Mouse (Mus musculus) splenic B cell, adult 2 months (primary cell): ENCODE measurements around the gene Arpp21.

Experiments
- DNase-seq: peaks from one replicate; pipeline ENCODE4 v3.0.0-alpha.2; 2011; ENCODE audit warnings: low read depth, low spot score
- H3K27me3 ChIP-seq: 2 replicates; pipeline ENCODE4 v1.6.1; 2012; ENCODE audit warnings: mild to moderate bottlenecking, low read length, moderate library complexity, mixed read lengths; ENCODE audit not compliant: control insufficient read depth, poor library complexity, insufficient read depth, severe bottlenecking
- H3K36me3 ChIP-seq: 2 replicates; pipeline ENCODE4 v1.6.1; 2012; ENCODE audit warnings: mild to moderate bottlenecking, low read length, moderate library complexity, mixed read lengths; ENCODE audit not compliant: control insufficient read depth, poor library complexity, insufficient read depth, severe bottlenecking

Arpp21 gene

DNA sequence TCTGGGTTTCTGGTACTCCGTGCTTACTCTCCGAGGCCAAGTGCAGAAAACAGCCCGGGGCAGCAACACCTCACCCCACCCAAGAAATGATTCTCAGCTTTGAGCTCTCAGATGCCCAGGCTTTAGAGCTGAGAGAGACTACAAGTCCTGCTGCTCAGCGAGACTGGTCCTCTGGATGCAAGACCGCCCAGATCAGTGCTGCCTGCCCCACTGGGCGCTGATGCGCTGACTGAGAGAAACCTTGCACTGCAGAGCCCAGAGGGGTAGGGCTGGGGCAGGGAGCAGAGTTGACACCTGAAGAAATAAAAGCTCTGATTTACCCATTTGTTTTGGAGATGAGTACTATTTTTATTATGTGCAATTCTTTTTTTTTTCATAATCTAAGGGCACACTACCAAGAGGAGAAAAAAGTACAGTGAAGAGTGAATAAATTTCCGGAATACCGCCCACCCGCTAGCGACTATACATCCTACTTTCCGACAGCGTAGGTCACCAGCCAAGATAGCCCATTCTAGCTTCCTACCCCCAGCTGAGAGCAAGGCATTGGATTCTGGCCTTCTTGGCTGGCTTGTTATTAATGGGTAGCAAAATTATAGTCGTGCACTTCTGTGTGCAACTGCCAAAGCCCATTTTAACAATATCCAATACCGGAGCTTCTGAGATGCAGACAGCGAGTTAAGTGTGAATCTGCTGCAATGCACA lies at the start of gene Arpp21:
TSS of gene Arpp21 (minus strand) at position 243 of the 702 bp plus-strand sequence.
- Histone ChIP-seq H3K36me3 (no peaks in the 10 kb centered on the region), H3K27me3 (no peaks in the 10 kb centered on the region)
- DNase-seq = no peak

DNA sequence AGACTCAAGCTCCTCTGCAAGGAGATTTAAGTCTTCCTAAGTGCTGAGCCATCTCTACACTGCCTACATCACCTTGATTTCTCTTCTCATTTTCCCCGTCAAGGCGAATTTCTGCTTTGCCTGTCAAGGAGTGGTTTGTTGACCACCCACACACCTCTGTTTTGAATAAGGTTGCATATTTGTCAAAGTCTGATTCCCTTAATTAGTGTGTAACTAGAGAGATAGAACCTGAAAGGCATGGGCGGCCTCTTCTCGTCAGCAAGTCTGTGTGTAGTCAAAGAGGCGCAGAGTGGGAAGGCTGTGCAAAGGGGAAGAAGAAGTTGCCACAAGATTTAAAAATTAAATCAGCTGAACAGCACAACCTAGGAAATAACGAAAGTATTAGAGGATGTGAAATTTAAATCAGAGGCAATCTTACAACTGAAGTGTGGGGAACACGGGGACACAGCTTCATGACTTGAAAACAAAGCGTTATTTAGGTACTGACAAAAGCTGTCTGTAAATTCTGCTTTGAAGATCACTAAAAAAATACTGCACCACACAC lies 36.8 kb upstream of the Arpp21 start:
- Histone ChIP-seq H3K27me3 (no peaks in the 10 kb centered on the region), H3K36me3 (no peaks in the 10 kb centered on the region)
- peak; percentile 5 for DNase-seq

DNA sequence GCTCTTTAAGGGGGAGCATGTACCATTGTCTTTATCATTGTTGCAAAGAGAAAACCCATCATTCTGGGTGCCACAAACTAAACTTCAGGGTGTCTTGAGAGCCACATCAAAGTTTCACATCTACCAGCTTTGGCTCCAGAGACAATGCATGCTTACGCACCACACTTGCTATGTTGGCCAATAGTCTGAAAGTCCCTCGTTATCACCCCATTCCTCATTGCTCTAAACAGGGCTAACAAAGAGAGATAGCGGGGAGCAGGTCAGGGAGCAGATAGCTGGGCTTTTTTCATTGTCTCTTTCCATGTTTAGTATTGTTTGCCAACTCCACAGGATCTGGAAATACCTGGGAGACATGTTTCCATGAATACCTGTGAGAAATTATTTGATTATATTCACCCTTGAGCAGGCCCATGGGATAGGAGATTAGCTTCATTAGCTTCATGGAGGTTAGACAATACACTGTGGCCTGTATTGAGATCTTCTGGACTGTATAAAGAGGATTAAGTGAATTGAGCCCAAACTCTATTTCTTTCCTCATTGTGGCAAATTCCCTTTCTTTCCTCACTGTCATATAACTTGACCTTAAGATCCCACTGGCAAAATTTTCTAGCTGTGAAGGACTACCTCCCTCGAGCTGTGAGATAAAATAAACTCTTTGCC lies 29.4 kb upstream of the Arpp21 start:
- Histone ChIP-seq H3K27me3 (no peaks in the 10 kb centered on the region), H3K36me3 (no peaks in the 10 kb centered on the region)
- DNase-seq = no peak

DNA sequence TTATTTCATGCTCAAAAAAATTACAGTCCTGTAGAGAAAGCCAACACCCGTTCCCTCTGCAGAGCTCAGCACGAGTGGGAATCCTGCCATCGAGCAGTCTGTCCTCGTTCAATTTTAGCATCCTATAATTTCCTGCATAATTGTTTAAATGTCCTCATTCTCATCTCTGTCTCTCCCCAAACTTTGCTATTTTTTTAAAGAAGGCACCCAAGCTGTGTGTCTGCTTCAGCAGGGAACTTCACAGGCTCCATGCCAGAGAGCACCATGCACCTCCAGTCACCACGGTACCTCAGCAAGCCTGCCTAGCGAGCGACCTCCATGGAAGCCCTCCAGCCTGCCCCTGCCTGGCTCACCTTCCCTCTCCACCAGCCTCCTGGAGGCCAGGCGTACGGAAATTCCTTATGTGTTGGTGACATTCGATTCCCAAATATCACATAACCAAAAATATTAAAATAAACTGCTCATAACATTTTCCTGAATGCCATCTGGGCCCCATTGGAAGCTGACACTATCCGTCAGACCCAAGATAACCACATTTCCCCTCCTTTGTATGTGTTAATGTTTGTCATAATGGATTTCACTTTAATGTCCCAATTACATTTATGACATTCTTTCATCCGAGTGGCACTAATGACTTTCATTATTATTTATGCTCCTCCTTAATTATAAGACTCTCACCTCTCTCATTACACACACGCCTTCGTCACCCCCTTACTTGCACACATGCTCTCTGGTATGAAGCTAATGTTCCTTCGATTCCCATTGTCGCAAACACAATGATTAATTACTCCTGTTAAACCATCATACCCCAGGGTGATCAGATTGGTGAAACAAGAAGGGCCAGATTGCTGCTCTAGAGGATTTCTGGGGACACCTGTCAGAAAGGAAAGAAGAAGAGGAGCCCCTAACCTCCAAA lies 26.5 kb upstream of the Arpp21 start:
- H3K36me3 ChIP-seq = no peaks in the 10 kb centered on the region
- no peaks in the 10 kb centered on the region for H3K27me3 ChIP-seq
- no peak for DNase-seq

GRCm38 (mm10) chr9:112261556-112261955 lies 25.8 kb upstream of the Arpp21 start:
- Histone ChIP-seq H3K27me3 (no peaks in the 10 kb centered on the region), H3K36me3 (no peaks in the 10 kb centered on the region)
- DNase-seq = no peak

GRCm38 (mm10) chr9:112260696-112261095 lies 25.0 kb upstream of the Arpp21 start:
- H3K27me3 ChIP-seq = no peaks in the 10 kb centered on the region
- no peaks in the 10 kb centered on the region for H3K36me3 ChIP-seq

DNA sequence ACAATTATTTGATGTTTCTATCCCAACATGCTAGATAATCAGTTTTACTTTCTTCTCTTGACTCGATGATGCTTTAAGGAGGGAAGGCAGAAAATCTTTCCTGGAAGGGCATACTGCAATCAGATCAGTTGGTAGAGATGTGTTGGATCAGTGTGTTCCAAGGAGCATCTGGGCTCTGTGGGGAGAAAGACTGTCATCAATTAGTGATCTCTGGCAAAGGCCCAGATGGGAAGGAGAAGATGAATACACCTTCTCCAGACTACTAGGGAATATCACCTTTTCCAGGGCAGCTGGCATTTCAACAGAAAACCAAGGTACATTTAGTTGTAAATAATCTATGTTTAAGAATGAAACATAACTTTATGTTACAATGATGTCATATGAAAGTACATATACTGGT lies 22.8 kb upstream of the Arpp21 start:
- Histone ChIP-seq H3K36me3 (no peaks in the 10 kb centered on the region), H3K27me3 (no peaks in the 10 kb centered on the region)
- DNase-seq = no peak

More at GRCm38 (mm10) chr9:112260696-112261095, 25.0 kb upstream of the Arpp21 start:
- no peak for DNase-seq

- no peaks in the 10 kb centered on the region for H3K36me3 ChIP-seq
- DNase-seq = no peak
- no peaks in the 10 kb centered on the region for H3K27me3 ChIP-seq
Observed at GRCm38 (mm10) chr9:112255971-112256370, 20.2 kb upstream of the Arpp21 start.

GRCm38 (mm10) chr9:112253730-112254129 lies 18.0 kb upstream of the Arpp21 start:
- no peak for DNase-seq
- no peaks in the 10 kb centered on the region for H3K27me3 ChIP-seq
- H3K36me3 ChIP-seq = no peaks in the 10 kb centered on the region

- Histone ChIP-seq H3K36me3 (no peaks in the 10 kb centered on the region), H3K27me3 (no peaks in the 10 kb centered on the region)
- DNase-seq = no peak
Observed at GRCm38 (mm10) chr9:112251857-112252256, 16.1 kb upstream of the Arpp21 start.

DNA sequence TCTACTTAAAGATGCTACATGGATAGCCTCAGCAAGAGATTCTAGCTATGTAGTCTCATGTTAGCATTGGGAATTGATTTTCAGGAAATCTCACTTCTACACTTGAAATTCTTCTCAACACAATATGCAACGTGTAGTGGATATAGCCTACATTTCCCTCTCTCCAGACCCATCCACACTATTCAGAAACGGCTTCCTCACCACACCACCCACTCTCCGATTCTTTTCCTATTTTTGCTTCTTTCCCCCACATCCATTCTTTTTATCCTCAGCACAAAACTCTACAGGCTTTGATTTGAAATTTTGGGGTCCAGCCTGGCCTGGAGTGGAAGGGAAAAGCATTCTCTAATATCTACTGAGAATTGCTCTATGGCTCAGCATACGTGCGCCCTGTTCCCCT lies 15.6 kb upstream of the Arpp21 start:
- H3K36me3 ChIP-seq = no peaks in the 10 kb centered on the region
- DNase-seq = no peak
- no peaks in the 10 kb centered on the region for H3K27me3 ChIP-seq

DNA sequence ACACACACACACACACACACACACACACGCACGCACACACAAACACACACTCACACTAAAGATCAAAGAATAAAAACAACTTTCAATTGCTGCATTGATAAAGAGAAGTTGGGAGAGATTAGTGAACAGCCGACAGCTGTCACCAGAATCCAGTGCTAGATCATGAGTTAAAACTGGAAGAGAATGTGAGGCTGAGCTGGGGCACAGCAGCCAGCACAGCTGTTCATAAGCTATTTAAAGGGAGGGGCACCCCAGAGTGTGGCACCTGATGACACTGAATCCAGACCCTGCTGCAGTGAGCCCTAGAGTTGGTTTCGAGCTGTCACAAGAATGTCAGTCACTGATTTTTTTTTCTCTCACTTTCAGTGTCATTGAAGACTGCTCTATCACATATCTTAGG lies 14.0 kb upstream of the Arpp21 start:
- Histone ChIP-seq H3K36me3 (no peaks in the 10 kb centered on the region), H3K27me3 (no peaks in the 10 kb centered on the region)
- no peak for DNase-seq

DNA sequence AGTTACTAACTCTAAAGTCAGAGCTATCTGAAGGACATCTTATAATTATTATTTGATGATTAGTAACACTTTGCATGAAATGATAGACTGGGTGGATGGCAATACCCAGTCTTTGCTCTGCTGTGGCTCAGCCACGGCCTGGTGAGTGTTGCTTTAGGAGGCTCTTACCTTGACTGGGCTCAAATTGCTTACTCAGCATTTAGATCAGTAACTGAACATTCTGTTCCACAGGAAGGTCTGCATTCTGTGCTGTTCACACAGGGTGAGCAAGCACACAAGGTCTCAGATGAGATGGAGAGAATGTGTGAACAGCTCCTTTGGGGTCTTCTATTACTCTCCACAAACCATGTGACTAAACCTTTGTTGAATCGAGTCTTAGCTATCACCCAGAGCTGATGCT lies 11.4 kb upstream of the Arpp21 start:
- Histone ChIP-seq H3K27me3 (no peaks in the 10 kb centered on the region), H3K36me3 (no peaks in the 10 kb centered on the region)
- DNase-seq = no peak

- DNase-seq = no peak
- Histone ChIP-seq H3K36me3 (no peaks in the 10 kb centered on the region), H3K27me3 (no peaks in the 10 kb centered on the region)
Observed at GRCm38 (mm10) chr9:112238168-112238567, 2.4 kb upstream of the Arpp21 start.

DNA sequence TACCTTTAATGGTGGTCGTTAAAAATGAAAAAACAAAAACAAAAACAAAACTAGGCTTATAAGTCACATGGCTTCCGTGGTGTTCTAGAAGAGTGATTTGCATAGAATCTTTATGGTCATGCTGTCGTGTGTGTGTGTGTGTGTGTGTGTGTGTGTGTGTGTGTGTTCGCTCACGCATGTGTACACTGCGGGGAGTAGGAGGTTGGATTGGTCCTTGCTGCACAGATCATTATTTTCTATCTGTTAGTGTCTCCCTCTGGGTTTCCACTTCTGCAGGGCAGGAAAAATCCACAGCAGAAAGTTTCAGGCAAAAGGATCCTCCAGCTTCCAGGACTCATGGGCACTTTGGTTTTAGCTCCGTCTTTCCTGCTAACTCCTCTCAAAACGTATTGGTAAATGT lies 813 bp upstream of the Arpp21 start:
- no peaks in the 10 kb centered on the region for H3K27me3 ChIP-seq
- DNase-seq = no peak
- no peaks in the 10 kb centered on the region for H3K36me3 ChIP-seq
